In the genomic region with DNA sequence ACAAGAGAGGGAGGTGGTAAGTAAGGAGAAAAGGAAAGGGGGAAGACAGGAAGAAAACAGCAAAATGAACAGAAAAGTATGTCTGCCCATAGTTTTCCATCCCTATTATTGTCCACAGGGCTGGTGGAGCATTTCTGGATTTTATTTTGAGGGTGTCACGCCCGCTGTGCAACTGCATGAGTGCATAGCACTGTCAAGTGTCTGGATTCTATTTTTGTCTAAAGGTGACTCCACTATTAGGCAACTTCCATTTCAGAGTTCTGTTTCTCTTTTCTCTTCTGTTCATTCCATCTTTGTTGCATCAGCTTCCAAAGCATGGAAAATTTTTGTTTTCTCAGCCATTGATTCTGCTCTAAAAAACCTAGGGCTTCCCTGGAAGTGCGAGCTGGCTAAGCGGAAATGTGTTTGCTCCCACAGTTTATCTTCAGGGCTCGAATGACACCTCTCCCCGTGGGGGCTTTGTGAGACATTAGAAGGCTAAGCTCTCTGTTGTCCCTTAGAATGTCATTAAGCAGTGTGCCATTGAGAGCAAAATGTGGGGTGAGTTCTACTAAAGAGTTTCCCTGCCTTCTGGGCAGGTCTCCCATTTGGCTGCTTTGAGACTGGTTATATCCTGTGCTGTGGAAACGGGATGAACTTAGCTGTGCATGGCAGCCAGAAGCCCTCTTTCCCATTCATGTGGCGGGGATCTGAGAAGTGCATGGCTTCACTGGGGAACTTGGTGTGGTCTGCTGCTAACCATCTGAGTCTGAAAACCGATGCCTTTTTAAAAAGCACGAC, we compare ENCODE assay signal across 9 mouse cellular contexts.
DNase-seq lines count a peak whose midpoint lies in the region; ATAC-seq and TF ChIP-seq lines count a peak whose summit lies in the region.
"Had no signal": no experiment of that assay in that cellular context is flagged by ENCODE, and none has a peak within 500 bp of the region (broad histone marks: within the 10 kb centered on the region; RNA-seq: fewer than 3 reads in every experiment).

No protein-coding gene starts in this region.

- peak; percentile 12 for DNase-seq in ovary, postnatal 14 days (ENCODE audit: low spot score)
- no peak for DNase-seq in ovary, adult 18-20 months (ENCODE audit: low spot score)
- DNase-seq in forebrain, embryonic 14.5 days (ENCODE audit: low spot score): peak; percentile 68
- peak; percentile 38 to 63 for DNase-seq in heart, postnatal 14 days
- DNase-seq in limb, embryonic 14.5 days (ENCODE audit: low spot score): peak; percentile 35
- DNase-seq in spleen, adult 12 weeks (ENCODE audit: low spot score): no peak
- DNase-seq in adrenal gland, adult (ENCODE audit: inconsistent age in 2 of 2, low spot score in 1 of 2): no peak

- WGBS in forebrain, embryonic 14.5 days: 23% methylated on average over 10 of the region's 10 CpGs
- 22% methylated on average over 10 of the region's 10 CpGs for WGBS in limb, embryonic 14.5 days

- H3K9me3 ChIP-seq in forebrain, embryonic 14.5 days (replicated peaks; ENCODE audit: control insufficient read depth, low read length): no peaks in the 10 kb centered on the region
- no peaks in the 10 kb centered on the region for H3K9me3 ChIP-seq in limb, embryonic 14.5 days (ENCODE audit: control insufficient read depth, low read length)
- H3K9me3 ChIP-seq: midbrain, embryonic 12.5 days had no signal

- H3K27me3 ChIP-seq in forebrain, embryonic 14.5 days (replicated peaks; ENCODE audit: control insufficient read depth, insufficient read depth, low read length): no peaks in the 10 kb centered on the region
- no peaks in the 10 kb centered on the region for H3K27me3 ChIP-seq in limb, embryonic 14.5 days (ENCODE audit: control insufficient read depth, insufficient read depth, low read length)

- TF ChIP-seq POLR2A in limb, embryonic 14.5 days (IDR thresholded peaks at IDR 0.05; ENCODE audit: borderline replicate concordance, extremely low read depth, insufficient read depth, insufficient read length): no peak

- H3K27ac ChIP-seq in forebrain, embryonic 14.5 days (ENCODE audit: low read depth, low read length): no peak overlapping the region
- H3K27ac ChIP-seq in limb, embryonic 14.5 days (replicated peaks; ENCODE audit: low read depth, low read length): peak overlapping the region; percentile 39; the same call in 1 of the 2 replicates
- H3K27ac ChIP-seq: midbrain, embryonic 12.5 days had no signal

- H3K9ac ChIP-seq in forebrain, embryonic 14.5 days (ENCODE audit: low read length): no peak overlapping the region
- no peak overlapping the region for H3K9ac ChIP-seq in limb, embryonic 14.5 days (ENCODE audit: low read depth, low read length, severe bottlenecking)
- H3K9ac ChIP-seq: midbrain, embryonic 12.5 days had no signal

- no peaks in the 10 kb centered on the region for H3K36me3 ChIP-seq in forebrain, embryonic 14.5 days (ENCODE audit: control insufficient read depth, insufficient read depth, low read length)
- no peaks in the 10 kb centered on the region for H3K36me3 ChIP-seq in limb, embryonic 14.5 days (ENCODE audit: control insufficient read depth, insufficient read depth, low read length)
- H3K36me3 ChIP-seq: midbrain, embryonic 12.5 days had no signal

- no peak overlapping the region for H3K4me3 ChIP-seq in forebrain, embryonic 14.5 days (ENCODE audit: low read depth, low read length)
- H3K4me3 ChIP-seq in limb, embryonic 14.5 days (replicated peaks; ENCODE audit: low read length): no peak overlapping the region
- H3K4me3 ChIP-seq: midbrain, embryonic 12.5 days had no signal

- peak; percentile 48; the same call in 1 of the 2 replicates for ATAC-seq in forebrain, embryonic 14.5 days
- ATAC-seq in limb, embryonic 14.5 days (ENCODE audit: low FRiP score, low read depth): peak; percentile 39
- ATAC-seq in granulocyte monocyte progenitor cell, adult 5-6 weeks (replicated peaks; ENCODE audit: poor library complexity, severe bottlenecking): no peak

- peaks cover 11% of the 10 kb centered on the region for H3K4me1 ChIP-seq in forebrain, embryonic 14.5 days (ENCODE audit: control insufficient read depth, insufficient read depth, low read length)
- peaks cover 13% of the 10 kb centered on the region for H3K4me1 ChIP-seq in limb, embryonic 14.5 days (ENCODE audit: control insufficient read depth, insufficient read depth, low read length)

- H3K4me2 ChIP-seq in forebrain, embryonic 14.5 days (ENCODE audit: low read length): no peak overlapping the region
- no peak overlapping the region; the same call in 1 of the 2 replicates for H3K4me2 ChIP-seq in limb, embryonic 14.5 days (replicated peaks; ENCODE audit: low read depth, low read length, severe bottlenecking)
- H3K4me2 ChIP-seq: midbrain, embryonic 12.5 days had no signal

- intact Hi-C loops in heart, postnatal 14 days (cut with DNase I): loop anchor here (5.0 to 10.0 kb wide), 2 partner anchors 174 to 251 kb away; no protein-coding TSS in a partner anchor

Comparison
In these comparisons a context has a peak if more than half of its experiments do, and no peak if none do; other contexts are left out.
1. DNase-seq: peak in ovary, postnatal 14 days (single experiment), forebrain, embryonic 14.5 days (single experiment), heart, postnatal 14 days (2 of 2) and limb, embryonic 14.5 days (single experiment); none in ovary, adult 18-20 months (single experiment), spleen, adult 12 weeks (single experiment) and adrenal gland, adult (0 of 2).